Mouse (Mus musculus): ENCODE measurements around the gene Klhl32.
"Not testable (repeated sequence)": the region's sequence is repeated elsewhere in the genome, so short reads cannot be mapped to it uniquely, and the experiment has no call there.

Klhl32 gene

GRCm38 (mm10) chr4:24850401-24851325 lies at the start of gene Klhl32:
Gene Klhl32 (minus strand): TSS chr4:24851124.
- peak; percentile 78 for DNase-seq (ENCODE audit: low spot score)

- no peak for DNase-seq (ENCODE audit: low spot score)
Measured at GRCm38 (mm10) chr4:24899146-24899545, 48.2 kb upstream of the Klhl32 start.

GRCm38 (mm10) chr4:24898636-24899035 lies 47.7 kb upstream of the Klhl32 start:
- DNase-seq (ENCODE audit: low spot score), result no peak

GRCm38 (mm10) chr4:24897851-24898515 lies 47.1 kb upstream of the Klhl32 start, which contains the start of gene Ndufaf4:
Gene Ndufaf4 (plus strand): TSS chr4:24898083.
- DNase-seq (ENCODE audit: low spot score), result peak; percentile 97

GRCm38 (mm10) chr4:24897351-24897750 lies 46.4 kb upstream of the Klhl32 start:
- no peak for DNase-seq (ENCODE audit: low spot score)

GRCm38 (mm10) chr4:24896829-24897228 lies 45.9 kb upstream of the Klhl32 start:
- DNase-seq (ENCODE audit: low spot score), result peak; percentile 34

GRCm38 (mm10) chr4:24894625-24895024 lies 43.7 kb upstream of the Klhl32 start:
- DNase-seq (ENCODE audit: low spot score), result no peak

- not testable (repeated sequence) for DNase-seq (ENCODE audit: low spot score)
Measured at GRCm38 (mm10) chr4:24892293-24892692, 41.4 kb upstream of the Klhl32 start.

GRCm38 (mm10) chr4:24889386-24889785 lies 38.5 kb upstream of the Klhl32 start:
- not testable (repeated sequence) for DNase-seq (ENCODE audit: low spot score)

GRCm38 (mm10) chr4:24869230-24869629 lies 18.3 kb upstream of the Klhl32 start:
- DNase-seq (ENCODE audit: low spot score), result no peak

- no peak for DNase-seq (ENCODE audit: low spot score)
Measured at GRCm38 (mm10) chr4:24865691-24866090, 14.8 kb upstream of the Klhl32 start.

- DNase-seq (ENCODE audit: low spot score), result no peak
Measured at GRCm38 (mm10) chr4:24847406-24847805, 3.5 kb downstream of the Klhl32 start.

- no peak for DNase-seq (ENCODE audit: low spot score)
Measured at GRCm38 (mm10) chr4:24845546-24845945, 5.4 kb downstream of the Klhl32 start.

- DNase-seq (ENCODE audit: low spot score), result no peak
Measured at GRCm38 (mm10) chr4:24838567-24838966, 12.4 kb downstream of the Klhl32 start.

- DNase-seq (ENCODE audit: low spot score), result no peak
Measured at GRCm38 (mm10) chr4:24835555-24835954, 15.4 kb downstream of the Klhl32 start.

GRCm38 (mm10) chr4:24808316-24808715 lies 42.6 kb downstream of the Klhl32 start:
- DNase-seq (ENCODE audit: low spot score), result no peak

- DNase-seq (ENCODE audit: low spot score), result no peak
Measured at GRCm38 (mm10) chr4:24801881-24802280, 49.0 kb downstream of the Klhl32 start.

- no peak for DNase-seq (ENCODE audit: low spot score)
Measured at GRCm38 (mm10) chr4:24801343-24801742, 49.6 kb downstream of the Klhl32 start.

GRCm38 (mm10) chr4:24800345-24800936 lies 50.5 kb downstream of the Klhl32 start:
- DNase-seq (ENCODE audit: low spot score), result no peak

GRCm38 (mm10) chr4:24799037-24799436 lies 51.9 kb downstream of the Klhl32 start:
- DNase-seq (ENCODE audit: low spot score), result peak; percentile 37

- no peak for DNase-seq (ENCODE audit: low spot score)
Measured at GRCm38 (mm10) chr4:24797868-24798267, 53.1 kb downstream of the Klhl32 start.

- no peak for DNase-seq (ENCODE audit: low spot score)
Measured at GRCm38 (mm10) chr4:24797280-24797679, 53.6 kb downstream of the Klhl32 start.

GRCm38 (mm10) chr4:24796229-24796628 lies 54.7 kb downstream of the Klhl32 start:
- DNase-seq (ENCODE audit: low spot score), result peak; percentile 26
